Mouse (Mus musculus): Measurements from ENCODE around the gene Evc.

The Evc gene

GRCm38 (mm10) chr5:37241224-37241623 lies 95.5 kb downstream of the Evc start:
- DNase-seq: no peak

- peak in 1 of 2 experiments; percentile 17 for DNase-seq
Observed at GRCm38 (mm10) chr5:37240550-37240949, 96.1 kb downstream of the Evc start.
